8 mouse cellular contexts compared by ENCODE assay signal in genomic region chr13:36282018-36282417, GRCm38 (mm10).
A peak's percentile ranks its signal among the peaks of the same experiment; 100 is the strongest.
DNase-seq lines count a peak whose midpoint lies in the region; ATAC-seq lines count a peak whose summit lies in the region.

No protein-coding gene starts in this region.

- no peak overlapping the region for H3K4me2 ChIP-seq in liver, embryonic 12.5 days
- peak overlapping the region; percentile 37 for H3K4me2 ChIP-seq in midbrain, embryonic 15.5 days

- H3K27ac ChIP-seq in liver, embryonic 12.5 days: no peak overlapping the region
- H3K27ac ChIP-seq in midbrain, embryonic 15.5 days: peak overlapping the region; percentile 89

- no peak overlapping the region for H3K4me3 ChIP-seq in liver, embryonic 12.5 days
- H3K4me3 ChIP-seq in midbrain, embryonic 15.5 days: no peak overlapping the region

- no peaks in the 10 kb centered on the region for H3K36me3 ChIP-seq in liver, embryonic 12.5 days
- H3K36me3 ChIP-seq in midbrain, embryonic 15.5 days (replicated peaks): no peaks in the 10 kb centered on the region

- H3K27me3 ChIP-seq in liver, embryonic 12.5 days (replicated peaks): no peaks in the 10 kb centered on the region
- peaks cover 9% of the 10 kb centered on the region; the same call in 1 of the 2 replicates for H3K27me3 ChIP-seq in midbrain, embryonic 15.5 days (replicated peaks)

- H3K9me3 ChIP-seq in liver, embryonic 12.5 days (replicated peaks): no peaks in the 10 kb centered on the region
- H3K9me3 ChIP-seq in midbrain, embryonic 15.5 days: no peaks in the 10 kb centered on the region

- peak; percentile 78 for DNase-seq in liver
- peak; percentile 80 to 89 for DNase-seq in cerebellum, postnatal 25 days
- DNase-seq in frontal cortex, postnatal 36 days (ENCODE audit: low spot score in 2 of 2): peak; percentile 77 to 89
- DNase-seq in induced T-regulatory cell, adult 2 months (ENCODE audit: low read depth): peak; percentile 69
- peak; percentile 80 to 89 for DNase-seq in left cerebral cortex, postnatal 14 days (ENCODE audit: low spot score in 2 of 2)
- DNase-seq in spleen, postnatal 14 days (ENCODE audit: low spot score in 2 of 2): peak; percentile 15 to 47

- intact Hi-C loops in left cerebral cortex, postnatal 14 days (cut with DNase I): loop anchor here (2.0 to 10.0 kb wide), 3 partner anchors 213 to 1030 kb away; no protein-coding TSS in a partner anchor

- ATAC-seq in liver, embryonic 12.5 days: no peak
- peak; percentile 65 for ATAC-seq in midbrain, embryonic 15.5 days (replicated peaks)

- no peak overlapping the region for H3K9ac ChIP-seq in liver, embryonic 12.5 days
- H3K9ac ChIP-seq in midbrain, embryonic 15.5 days: peak overlapping the region; percentile 29; the same call in 1 of the 2 replicates

- WGBS in liver, embryonic 12.5 days (ENCODE audit: insufficient replicate concordance): 5% methylated on average over 6 of the region's 6 CpGs
- under 1% methylated on average over 6 of the region's 6 CpGs for WGBS in midbrain, embryonic 15.5 days

- 0 out of 2 replicates have a peak, but pooled peaks cover 2% of the 10 kb centered on the region for H3K4me1 ChIP-seq in liver, embryonic 12.5 days
- peaks cover 33% of the 10 kb centered on the region for H3K4me1 ChIP-seq in midbrain, embryonic 15.5 days

Comparison
In these comparisons a context has a peak if more than half of its experiments do, and no peak if none do; other contexts are left out.
1. DNase-seq: peak in every context shown above with its lines; median percentile 84 in cerebellum, postnatal 25 days; 84 in left cerebral cortex, postnatal 14 days; 83 in frontal cortex, postnatal 36 days; 78 in liver; 69 in induced T-regulatory cell, adult 2 months; 31 in spleen, postnatal 14 days.